Mouse (Mus musculus) urinary bladder, postnatal 10 days (tissue): ENCODE measurements around the gene Ube2q2.
A peak's percentile ranks its signal among the peaks of the same experiment; 100 is the strongest.
"Not testable (repeated sequence)": the region's sequence is repeated elsewhere in the genome, so short reads cannot be mapped to it uniquely, and the experiment has no call there.

Experiments used
- DNase-seq: peaks from one replicate; pipeline ENCODE4 v3.0.0; 2022; ENCODE audit warnings: low spot score

Gene Ube2q2

GRCm38 (mm10) chr9:55172195-55172685, 23.6 kb downstream of the Ube2q2 start:
- no peak for DNase-seq

GRCm38 (mm10) chr9:55174235-55174634, 25.6 kb downstream of the Ube2q2 start:
- DNase-seq, result no peak

- no peak for DNase-seq
Measured at GRCm38 (mm10) chr9:55195876-55196275, 47.2 kb downstream of the Ube2q2 start.

GRCm38 (mm10) chr9:55198260-55198659, 49.6 kb downstream of the Ube2q2 start:
- DNase-seq, result no peak

GRCm38 (mm10) chr9:55199348-55199747, 50.7 kb downstream of the Ube2q2 start:
- DNase-seq, result no peak

- DNase-seq, result no peak
Measured at GRCm38 (mm10) chr9:55208458-55208789, 59.8 kb downstream of the Ube2q2 start.

GRCm38 (mm10) chr9:55208790-55209481, 60.3 kb downstream of the Ube2q2 start, which contains the start of gene Fbxo22:
TSS of gene Fbxo22 (plus strand) at chr9:55208925.
- peak; percentile 30 for DNase-seq

- no peak for DNase-seq
Measured at GRCm38 (mm10) chr9:55211611-55212010, 63.0 kb downstream of the Ube2q2 start.

- no peak for DNase-seq
Measured at GRCm38 (mm10) chr9:55213396-55213795, 64.7 kb downstream of the Ube2q2 start.

- no peak for DNase-seq
Measured at GRCm38 (mm10) chr9:55215056-55215455, 66.4 kb downstream of the Ube2q2 start.

- no peak for DNase-seq
Measured at GRCm38 (mm10) chr9:55215648-55216047, 67.0 kb downstream of the Ube2q2 start.

GRCm38 (mm10) chr9:55216078-55216477, 67.4 kb downstream of the Ube2q2 start:
- no peak for DNase-seq

GRCm38 (mm10) chr9:55217381-55217780, 68.7 kb downstream of the Ube2q2 start:
- DNase-seq, result no peak

GRCm38 (mm10) chr9:55225165-55225737, 76.6 kb downstream of the Ube2q2 start:
- no peak for DNase-seq

GRCm38 (mm10) chr9:55226251-55226650, 77.6 kb downstream of the Ube2q2 start:
- DNase-seq, result no peak

GRCm38 (mm10) chr9:55228149-55228548, 79.5 kb downstream of the Ube2q2 start:
- DNase-seq, result no peak

GRCm38 (mm10) chr9:55229010-55229409, 80.4 kb downstream of the Ube2q2 start:
- DNase-seq, result no peak

- no peak for DNase-seq
Measured at GRCm38 (mm10) chr9:55231544-55231943, 82.9 kb downstream of the Ube2q2 start.

GRCm38 (mm10) chr9:55232110-55232509, 83.5 kb downstream of the Ube2q2 start:
- no peak for DNase-seq

GRCm38 (mm10) chr9:55232586-55232985, 83.9 kb downstream of the Ube2q2 start:
- no peak for DNase-seq

GRCm38 (mm10) chr9:55233076-55233475, 84.4 kb downstream of the Ube2q2 start:
- not testable (repeated sequence) for DNase-seq

- DNase-seq, result no peak
Measured at GRCm38 (mm10) chr9:55236235-55237165, 87.8 kb downstream of the Ube2q2 start.

GRCm38 (mm10) chr9:55240852-55241251, 92.2 kb downstream of the Ube2q2 start:
- no peak for DNase-seq
